Mouse (Mus musculus) testis, adult 2 months (tissue): ENCODE measurements around the gene Mblac2.

ENCODE experiments used
- CTCF ChIP-seq: fragments of 200-500 bp; IDR thresholded peaks from 2 replicates; pipeline ENCODE4 v1.5.1; 2012; ENCODE audit warnings: low read depth, mild to moderate bottlenecking, inconsistent platforms, low read length, moderate library complexity; ENCODE audit not compliant: control insufficient read depth, insufficient read depth, insufficient replicate concordance
- POLR2A ChIP-seq: fragments of 200-500 bp; IDR thresholded peaks from 2 replicates; pipeline ENCODE4 v1.6.1; 2012; ENCODE audit warnings: low read depth, mild to moderate bottlenecking, inconsistent platforms, low read length, moderate library complexity; ENCODE audit not compliant: control insufficient read depth

DNA sequence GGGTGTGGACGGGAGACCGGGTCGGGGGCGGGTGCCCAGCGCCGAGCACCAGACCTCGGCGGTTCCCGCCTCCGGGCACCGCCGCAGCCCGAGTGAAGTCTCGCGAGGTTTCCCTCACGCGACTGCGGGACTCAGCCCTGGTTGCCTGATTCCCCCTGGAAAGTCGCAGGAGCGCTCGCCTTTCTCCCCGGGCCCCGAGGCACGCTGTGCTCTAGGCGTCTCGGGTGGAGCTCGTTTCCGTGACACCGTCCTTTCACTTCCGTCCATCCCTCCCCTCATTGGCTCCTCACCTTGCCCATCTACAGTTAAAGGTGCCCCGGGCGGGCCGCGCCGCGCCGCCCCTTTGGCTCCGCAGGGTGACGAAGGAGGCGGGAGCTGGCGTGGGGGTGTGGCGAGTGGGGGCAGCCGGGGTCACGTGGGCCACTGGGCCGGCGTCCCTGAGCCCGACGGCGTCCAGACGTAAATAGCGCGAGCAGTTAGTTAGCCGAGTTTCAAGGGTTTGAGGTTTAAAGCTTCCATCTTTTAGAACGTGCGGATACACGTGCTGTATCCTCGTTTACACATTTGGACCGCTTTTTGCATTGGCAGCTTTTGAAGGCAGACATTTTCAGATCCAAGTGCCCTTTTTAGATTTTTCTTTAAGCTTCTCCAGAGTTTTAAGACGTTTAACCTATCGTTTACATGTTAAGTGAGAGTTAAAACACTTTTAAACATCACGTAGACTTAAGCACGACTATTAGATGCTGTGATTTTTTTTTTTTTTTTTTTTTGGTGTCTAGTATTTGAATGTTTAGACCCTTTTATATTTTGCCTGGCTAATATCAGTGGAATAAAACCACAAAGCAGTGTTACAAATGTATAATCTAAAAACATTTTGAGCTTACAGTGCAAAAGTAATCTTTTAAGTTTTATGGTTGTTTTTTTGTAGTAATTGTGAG, 72.5 kb downstream of the Mblac2 start:
- peak; percentile 28 for TF ChIP-seq POLR2A
- no peak for TF ChIP-seq CTCF
